Mouse (Mus musculus) heart, embryonic 14.5 days (tissue): Measurements from ENCODE around the gene Alpk3. TPM values are rescaled to one million over a fixed set of nuclear protein-coding genes. Genes with fewer than 3 reads are reported as not detected.
"Not testable (repeated sequence)": the region's sequence is repeated elsewhere in the genome, so short reads cannot be mapped to it uniquely, and the experiment has no call there.

Source experiments
- ATAC-seq: fragments of 200-750 bp; cut with Nextera tagmentation; 2 replicates; pipeline ENCODE4 v1.8.0; 2017; ENCODE audit warnings: low read depth, moderate TSS enrichment; ENCODE audit not compliant: insufficient number of reproducible peaks, insufficient read depth, low FRiP score
- H3K27ac ChIP-seq, 2 experiments: fragments of 200-500 bp in 1 of 2; fragments of 300-500 bp in 1 of 2; sonication (generic) in 1 of 2; replicated peaks in 1 of 2; 2 replicates each; pipeline ENCODE4 v1.5.1; 2012 to 2014; ENCODE audit warnings: low read depth in 2 of 2, low read length in 2 of 2, control low read depth in 1 of 2, mild to moderate bottlenecking in 1 of 2, mixed read lengths in 1 of 2; ENCODE audit not compliant: control insufficient read depth in 1 of 2, insufficient read depth in 1 of 2
- H3K27me3 ChIP-seq: fragments of 300-500 bp; sonication (generic); 2 replicates; pipeline ENCODE4 v1.6.1; 2014; ENCODE audit warnings: mild to moderate bottlenecking, low read length, control low read depth; ENCODE audit not compliant: control insufficient read depth, insufficient read depth
- H3K36me3 ChIP-seq: fragments of 300-500 bp; sonication (generic); 2 replicates; pipeline ENCODE4 v1.6.1; 2014; ENCODE audit warnings: mild to moderate bottlenecking, control low read depth, low read length, mixed read lengths; ENCODE audit not compliant: control insufficient read depth, insufficient read depth
- H3K4me1 ChIP-seq, 2 experiments: fragments of 200-500 bp in 1 of 2; fragments of 300-500 bp in 1 of 2; sonication (generic) in 1 of 2; 2 replicates each; pipeline ENCODE4 v1.6.1; 2012 to 2014; ENCODE audit warnings: low read length in 2 of 2, control low read depth in 1 of 2, mixed read lengths in 1 of 2; ENCODE audit not compliant: control insufficient read depth in 2 of 2, insufficient read depth in 2 of 2
- H3K4me2 ChIP-seq: fragments of 300-500 bp; sonication (generic); 2 replicates; pipeline ENCODE4 v1.6.1; 2014; ENCODE audit warnings: mild to moderate bottlenecking, low read length
- H3K4me3 ChIP-seq, 2 experiments: fragments of 200-500 bp in 1 of 2; fragments of 300-500 bp in 1 of 2; sonication (generic) in 1 of 2; 2 replicates each; pipeline ENCODE4 v1.5.1; 2012 to 2014; ENCODE audit warnings: low read length in 2 of 2, mild to moderate bottlenecking in 2 of 2, control low read depth in 1 of 2, low read depth in 1 of 2, moderate library complexity in 1 of 2; ENCODE audit not compliant: control insufficient read depth in 1 of 2, insufficient read depth in 1 of 2
- H3K9ac ChIP-seq: fragments of 300-500 bp; sonication (generic); 2 replicates; pipeline ENCODE4 v1.6.1; 2014; ENCODE audit warnings: mild to moderate bottlenecking, low read length
- H3K9me3 ChIP-seq: fragments of 300-500 bp; sonication (generic); 2 replicates; pipeline ENCODE4 v1.6.1; 2016; ENCODE audit warnings: low read length, control low read depth; ENCODE audit not compliant: control insufficient read depth
- WGBS: fragments of 180-500 bp; shearing (Covaris S2); extraction: QIAGEN DNeasy Blood & Tissue Kit; methylation state at CpG from one replicate; pipeline ENCODE4 v1.1.7; 2014; 5-methylcytosine and 5-hydroxymethylcytosine counted together
- polyA plus RNA-seq: library from polyadenylated mRNA; unstranded; fragments of >200 nt; fragmentation: Nextera tagmentation; extraction: Ambion mirVana; gene quantifications from 2 replicates; pipeline ENCODE4 v1.2.1, GENCODE M21; 2014

Alpk3 gene
- polyA plus RNA-seq, 1 experiment from 2014 or later, result 25.3 TPM

GRCm38 (mm10) chr7:81153327-81153726 lies 95.9 kb downstream of the Alpk3 start:
- no peak overlapping the region for H3K27ac ChIP-seq
- 62% methylated on average over 6 of the region's 6 CpGs for WGBS
- no peak overlapping the region for H3K9ac ChIP-seq
- H3K27me3 ChIP-seq, result no peaks in the 10 kb centered on the region
- H3K9me3 ChIP-seq, result 0 out of 2 replicates have a peak, but pooled peaks cover 8% of the 10 kb centered on the region
- ATAC-seq, result no peak
- H3K4me1 ChIP-seq, result peaks cover 5 to 12% of the 10 kb centered on the region in 2 experiments
- no peak overlapping the region for H3K4me3 ChIP-seq
- no peak overlapping the region for H3K4me2 ChIP-seq
- no peaks in the 10 kb centered on the region for H3K36me3 ChIP-seq

- H3K36me3 ChIP-seq, H3K9me3 ChIP-seq, H3K27me3 ChIP-seq, ATAC-seq, H3K27ac ChIP-seq, H3K4me3 ChIP-seq, H3K9ac ChIP-seq, H3K4me2 ChIP-seq: not testable (repeated sequence)
- peaks cover 10 to 14% of the 10 kb centered on the region in 2 experiments for H3K4me1 ChIP-seq
Measured at GRCm38 (mm10) chr7:81154244-81154643, 96.8 kb downstream of the Alpk3 start.

- Histone ChIP-seq H3K36me3 (no peaks in the 10 kb centered on the region), H3K27ac (no peak overlapping the region), H3K9ac (no peak overlapping the region), H3K9me3 (0 out of 2 replicates have a peak, but pooled peaks cover 8% of the 10 kb centered on the region), H3K27me3 (no peaks in the 10 kb centered on the region), H3K4me3 (no peak overlapping the region), H3K4me1 (peaks cover 7 to 9% of the 10 kb centered on the region in 2 experiments), H3K4me2 (no peak overlapping the region)
- ATAC-seq, result no peak; the same call in 1 of the 2 replicates
- 11% methylated on average over 3 of the region's 3 CpGs for WGBS
Measured at GRCm38 (mm10) chr7:81154960-81155359, 97.6 kb downstream of the Alpk3 start.

Other genes starting within 250 kb of the Alpk3 start
- 39.4 and 40.0 TPM in 2 replicates for gene Iqgap1, start 231.6 kb upstream of the Alpk3 start, polyA plus RNA-seq
- 1.6 and 1.8 TPM in 2 replicates for gene Zscan2, start 196.7 kb upstream of the Alpk3 start, polyA plus RNA-seq
- 16.0 and 16.1 TPM in 2 replicates for gene Wdr73, start 156.3 kb upstream of the Alpk3 start, polyA plus RNA-seq
- gene Nmb, start 152.5 kb upstream of the Alpk3 start, polyA plus RNA-seq, result 4.6 and 5.3 TPM in 2 replicates
- 127 and 138 TPM in 2 replicates for gene Sec11a, start 109.8 kb upstream of the Alpk3 start, polyA plus RNA-seq
- gene Zfp592, start 63.9 kb upstream of the Alpk3 start, polyA plus RNA-seq, result 10.2 and 10.4 TPM in 2 replicates
- 0.07 and 0.11 TPM in 2 replicates for gene Slc28a1, start 57.2 kb downstream of the Alpk3 start, polyA plus RNA-seq
- gene Pde8a, start 156.0 kb downstream of the Alpk3 start, polyA plus RNA-seq, result 5.3 and 6.4 TPM in 2 replicates